Mouse (Mus musculus) liver, postnatal 0 days (tissue): Measurements from ENCODE around the gene Hist2h3c1. TPM values are rescaled to one million over a fixed set of nuclear protein-coding genes. Genes with fewer than 3 reads are reported as not detected.
A peak's percentile ranks its signal among the peaks of the same experiment; 100 is the strongest.
"Not testable (repeated sequence)": the region's sequence is repeated elsewhere in the genome, so short reads cannot be mapped to it uniquely, and the experiment has no call there.

Experiments
- ATAC-seq: fragments of 200-750 bp; cut with Nextera tagmentation; 2 replicates; pipeline ENCODE4 v1.8.0; 2017; ENCODE audit warnings: mild to moderate bottlenecking, moderate library complexity
- DNase-seq: peaks from one replicate; pipeline ENCODE4 v3.0.0-alpha.2; 2016
- H3K27ac ChIP-seq: fragments of 300-500 bp; sonication (generic); 2 replicates; pipeline ENCODE4 v1.5.1; 2014; ENCODE audit warnings: antibody characterized with exemption, moderate library complexity, mild to moderate bottlenecking, low read depth
- H3K27me3 ChIP-seq: fragments of 300-500 bp; sonication (generic); 2 replicates; pipeline ENCODE4 v1.6.1; 2014; ENCODE audit warnings: low read length, control low read depth, mixed read lengths; ENCODE audit not compliant: insufficient read depth
- H3K36me3 ChIP-seq: fragments of 300-500 bp; sonication (generic); replicated peaks from 2 replicates; pipeline ENCODE4 v1.6.1; 2014; ENCODE audit warnings: mild to moderate bottlenecking, control low read depth, low read length, moderate library complexity, mixed read lengths; ENCODE audit not compliant: insufficient read depth
- H3K4me1 ChIP-seq: fragments of 300-500 bp; sonication (generic); 2 replicates; pipeline ENCODE4 v1.6.1; 2014; ENCODE audit warnings: antibody characterized with exemption, mild to moderate bottlenecking, control low read depth; ENCODE audit not compliant: insufficient read depth
- H3K4me2 ChIP-seq: fragments of 300-500 bp; sonication (generic); 2 replicates; pipeline ENCODE4 v1.6.1; 2014; ENCODE audit warnings: low read depth, mild to moderate bottlenecking, low read length, moderate library complexity, mixed read lengths
- H3K4me3 ChIP-seq: fragments of 300-500 bp; sonication (generic); 2 replicates; pipeline ENCODE4 v1.5.1; 2014; ENCODE audit warnings: low read depth, low read length
- H3K9ac ChIP-seq: fragments of 300-500 bp; sonication (generic); replicated peaks from 2 replicates; pipeline ENCODE4 v1.6.1; 2014; ENCODE audit warnings: mild to moderate bottlenecking, moderate library complexity
- H3K9me3 ChIP-seq: fragments of 300-500 bp; sonication (generic); 2 replicates; pipeline ENCODE4 v1.6.1; 2016; ENCODE audit warnings: mild to moderate bottlenecking, control low read depth, low read length, mixed read lengths
- CTCF ChIP-seq: sonication (generic); IDR thresholded peaks from 2 replicates; pipeline ENCODE4 v1.5.1; 2016; ENCODE audit warnings: antibody characterized with exemption, low read depth
- EP300 ChIP-seq: IDR thresholded peaks from 2 replicates; pipeline ENCODE4 v1.6.1; 2016; ENCODE audit warnings: antibody characterized with exemption, low read depth, mild to moderate bottlenecking
- WGBS: fragments of 180-500 bp; shearing (Covaris S2); extraction: QIAGEN DNeasy Blood & Tissue Kit; methylation state at CpG from one replicate; pipeline ENCODE4 v1.1.7; 2014; ENCODE audit not compliant: insufficient replicate concordance; 5-methylcytosine and 5-hydroxymethylcytosine counted together
- polyA plus RNA-seq: library from polyadenylated mRNA; unstranded; fragments of >200 nt; fragmentation: Nextera tagmentation; extraction: Ambion mirVana; gene quantifications from 2 replicates; pipeline ENCODE4 v1.2.1, GENCODE M21; 2015

The Hist2h3c1 gene
- polyA plus RNA-seq, 1 experiment from 2014 or later = 1.5 TPM

DNA sequence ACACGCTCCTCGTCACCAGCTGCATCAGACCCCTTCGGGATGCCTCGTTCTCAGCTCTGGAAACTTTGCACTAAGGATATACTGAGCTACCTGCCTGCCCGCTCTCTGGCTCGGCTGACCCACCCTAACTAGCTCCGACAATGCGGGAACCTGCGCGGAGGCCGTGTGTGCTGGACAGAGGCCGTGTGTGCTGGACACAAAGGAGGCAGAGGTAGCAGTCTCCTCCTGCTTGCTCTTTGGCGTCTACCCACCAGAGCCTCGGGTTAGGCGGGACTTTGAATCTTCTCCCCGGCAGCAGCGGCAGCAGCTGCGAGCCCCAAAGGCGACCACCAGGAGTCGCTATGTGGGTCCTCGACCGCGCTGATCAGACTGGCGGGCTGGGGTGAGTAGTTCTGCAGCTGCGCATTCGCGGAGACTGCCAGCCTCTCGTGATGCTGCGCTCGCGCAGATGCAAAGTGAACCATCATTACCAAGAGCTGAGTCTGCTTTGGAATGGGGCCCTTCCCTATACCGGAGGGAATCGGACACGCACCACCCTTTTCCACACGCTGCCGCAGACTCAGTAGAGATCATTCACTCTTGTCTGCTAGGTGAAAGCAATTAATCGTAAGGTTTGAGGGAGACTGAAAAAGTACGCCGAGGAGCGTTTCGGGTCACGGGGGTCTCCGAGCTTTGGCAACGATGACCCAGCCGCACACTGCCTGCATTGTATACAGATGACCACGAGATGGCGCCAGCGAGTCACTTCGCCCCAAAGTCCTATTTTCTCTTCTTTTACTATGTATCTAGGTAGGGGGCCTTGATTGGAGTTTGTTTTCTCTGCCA, 31.5 kb downstream of the Hist2h3c1 start:
- Histone ChIP-seq H3K4me3 (peak overlapping the region; percentile 63), H3K9me3 (no peaks in the 10 kb centered on the region), H3K36me3 (no peaks in the 10 kb centered on the region), H3K4me2 (peak overlapping the region; percentile 98), H3K27me3 (0 out of 2 replicates have a peak, but pooled peaks cover 3% of the 10 kb centered on the region), H3K27ac (peak overlapping the region; percentile 57), H3K4me1 (peaks cover 13% of the 10 kb centered on the region), H3K9ac (peak overlapping the region; percentile 77)
- ATAC-seq (peak; percentile 94), DNase-seq (peak; percentile 93)
- TF ChIP-seq EP300 (no peak), CTCF (peak; percentile 91)
- WGBS = under 1% methylated on average over 49 of the region's 49 CpGs

DNA sequence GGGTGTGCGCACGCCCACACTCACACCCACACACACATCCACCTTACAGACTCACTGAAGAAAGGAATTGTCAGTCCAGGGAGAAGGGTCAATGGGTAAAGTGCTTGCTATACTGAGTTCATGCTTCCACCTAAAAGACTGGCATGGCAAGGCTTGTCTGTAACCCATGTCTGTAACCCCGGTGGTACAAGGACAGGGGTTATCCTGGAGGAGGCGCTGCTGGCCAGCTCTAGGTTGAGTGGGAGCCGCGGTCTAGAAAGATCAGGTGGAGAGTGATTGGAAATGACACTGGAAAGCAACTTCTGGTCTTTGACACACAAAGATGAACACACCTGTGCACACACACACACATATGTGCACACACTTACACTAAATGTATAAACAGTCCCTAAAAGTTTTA, 34.2 kb downstream of the Hist2h3c1 start:
- ATAC-seq = no peak
- no peak overlapping the region for H3K4me3 ChIP-seq

GRCm38 (mm10) chr3:96284457-96284856, 38.0 kb downstream of the Hist2h3c1 start:
- ATAC-seq (no peak), DNase-seq (no peak)
- Histone ChIP-seq H3K4me2 (0 out of 2 replicates have a peak overlapping the region, but pooled peaks have one; percentile 7), H3K36me3 (no peaks in the 10 kb centered on the region), H3K9ac (no peak overlapping the region), H3K27me3 (peaks cover 3% of the 10 kb centered on the region; the same call in 1 of the 2 replicates), H3K27ac (no peak overlapping the region), H3K9me3 (no peaks in the 10 kb centered on the region), H3K4me3 (no peak overlapping the region), H3K4me1 (peaks cover 5% of the 10 kb centered on the region; the same call in 1 of the 2 replicates)
- peak; percentile 62 for TF ChIP-seq CTCF
- TF ChIP-seq EP300 = no peak
- 16% methylated on average over 4 of the region's 4 CpGs for WGBS

More for the DNA sequence above, 34.2 kb downstream of the Hist2h3c1 start:
- H3K27me3 ChIP-seq = peaks cover 3% of the 10 kb centered on the region; the same call in 1 of the 2 replicates
- TF ChIP-seq EP300 (no peak), CTCF (0 out of 2 replicates have a peak, but pooled peaks have one; percentile 26)
- H3K4me2 ChIP-seq = no peak overlapping the region
- WGBS = 58% methylated on average over 6 of the region's 6 CpGs
- H3K36me3 ChIP-seq = no peaks in the 10 kb centered on the region
- peaks cover 18% of the 10 kb centered on the region for H3K4me1 ChIP-seq
- DNase-seq = no peak
- no peaks in the 10 kb centered on the region for H3K9me3 ChIP-seq
- no peak overlapping the region for H3K9ac ChIP-seq
- no peak overlapping the region for H3K27ac ChIP-seq

GRCm38 (mm10) chr3:96287334-96287733, 40.8 kb downstream of the Hist2h3c1 start:
- not testable (repeated sequence) for DNase-seq, ATAC-seq, H3K4me3 ChIP-seq, H3K9ac ChIP-seq, H3K27ac ChIP-seq, H3K27me3 ChIP-seq, H3K9me3 ChIP-seq, H3K4me1 ChIP-seq, H3K4me2 ChIP-seq, H3K36me3 ChIP-seq
- TF ChIP-seq CTCF = peak; percentile 89
- WGBS = 90% methylated on average over 11 of the region's 11 CpGs

- DNase-seq (no peak), ATAC-seq (no peak)
- Histone ChIP-seq H3K36me3 (no peaks in the 10 kb centered on the region), H3K4me3 (no peak overlapping the region), H3K27ac (no peak overlapping the region), H3K4me1 (peaks cover 2% of the 10 kb centered on the region; the same call in 1 of the 2 replicates), H3K9me3 (no peaks in the 10 kb centered on the region), H3K4me2 (no peak overlapping the region), H3K27me3 (no peaks in the 10 kb centered on the region; the same call in 1 of the 2 replicates), H3K9ac (no peak overlapping the region)
- TF ChIP-seq EP300 (no peak), CTCF (no peak)
- WGBS = 79% methylated on average over 3 of the region's 3 CpGs
Measured at GRCm38 (mm10) chr3:96289201-96289600, 42.7 kb downstream of the Hist2h3c1 start.

DNA sequence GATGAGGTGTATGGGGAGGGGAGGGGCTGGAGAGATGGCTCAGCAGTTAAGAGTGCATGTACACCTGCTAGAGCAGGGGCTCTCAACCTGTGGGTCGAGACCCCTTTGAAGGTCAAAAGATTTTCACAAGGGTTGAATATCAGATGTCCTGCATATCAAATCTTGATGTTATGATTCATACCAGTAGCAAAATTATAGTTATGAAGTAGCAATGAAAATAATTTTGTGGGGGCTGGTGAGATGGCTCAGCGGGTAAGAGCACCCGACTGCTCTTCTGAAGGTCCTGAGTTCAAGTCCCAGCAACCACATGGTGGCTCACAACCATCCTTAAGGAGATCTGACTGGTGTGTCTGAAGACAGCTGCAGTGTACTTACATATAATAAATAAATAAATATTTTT, 44.2 kb downstream of the Hist2h3c1 start:
- not testable (repeated sequence) for H3K4me3 ChIP-seq, ATAC-seq, H3K4me2 ChIP-seq, H3K27me3 ChIP-seq, H3K27ac ChIP-seq, H3K36me3 ChIP-seq, H3K9ac ChIP-seq, DNase-seq, H3K9me3 ChIP-seq, H3K4me1 ChIP-seq
- WGBS = 70% methylated on average over 3 of the region's 3 CpGs
